Mouse (Mus musculus) heart, adult 8-10 months (tissue): ENCODE measurements at regions not wholly inside any gene's neighbourhood (a gene's known extent, or its start where the extent isn't known, plus 50 kb on each side); places are given as distances from the start of the nearest gene placed in this dataset.
"Not testable (repeated sequence)": the region's sequence is repeated elsewhere in the genome, so short reads cannot be mapped to it uniquely, and the experiment has no call there.

Source experiments
- DNase-seq: peaks from one replicate; pipeline ENCODE4 v3.0.0; 2022; ENCODE audit warnings: low spot score

- no peak for DNase-seq
Measured at GRCm38 (mm10) chr5:45382804-45383203, 67.2 kb downstream of the Qdpr start.

GRCm38 (mm10) chr5:45378486-45378885 lies 71.5 kb downstream of the Qdpr start:
- no peak for DNase-seq

- DNase-seq = no peak
Measured at GRCm38 (mm10) chr5:45373069-45373468, 77.0 kb downstream of the Qdpr start.

- DNase-seq = no peak
Measured at GRCm38 (mm10) chr5:45368451-45368850, 81.6 kb downstream of the Qdpr start.

GRCm38 (mm10) chr5:45360189-45360588 lies 89.8 kb downstream of the Qdpr start:
- DNase-seq = no peak

GRCm38 (mm10) chr5:45340411-45340810 lies 109.6 kb downstream of the Qdpr start:
- no peak for DNase-seq

- no peak for DNase-seq
Measured at GRCm38 (mm10) chr5:45336801-45337200, 113.2 kb downstream of the Qdpr start.

- DNase-seq = not testable (repeated sequence)
Measured at GRCm38 (mm10) chr5:45324468-45324867, 125.6 kb downstream of the Qdpr start.

GRCm38 (mm10) chr5:45323500-45323899 lies 126.5 kb downstream of the Qdpr start:
- no peak for DNase-seq

GRCm38 (mm10) chr5:45318026-45318425 lies 132.0 kb downstream of the Qdpr start:
- no peak for DNase-seq

GRCm38 (mm10) chr5:45301120-45301519 lies 148.9 kb downstream of the Qdpr start:
- no peak for DNase-seq

- DNase-seq = no peak
Measured at GRCm38 (mm10) chr5:45298872-45299271, 151.2 kb downstream of the Qdpr start.

GRCm38 (mm10) chr5:45295134-45295533 lies 154.9 kb downstream of the Qdpr start:
- no peak for DNase-seq

GRCm38 (mm10) chr5:45292833-45293546 lies 157.0 kb downstream of the Qdpr start:
- no peak for DNase-seq

- DNase-seq = peak; percentile 80
Measured at GRCm38 (mm10) chr5:45292383-45292782, 157.7 kb downstream of the Qdpr start.

- no peak for DNase-seq
Measured at GRCm38 (mm10) chr5:45291752-45292151, 158.3 kb downstream of the Qdpr start.

GRCm38 (mm10) chr5:45291276-45291675 lies 158.8 kb downstream of the Qdpr start:
- DNase-seq = no peak

- DNase-seq = no peak
Measured at GRCm38 (mm10) chr5:45286454-45286853, 163.6 kb downstream of the Qdpr start.

- peak; percentile 28 for DNase-seq
Measured at GRCm38 (mm10) chr5:45284680-45285079, 165.4 kb downstream of the Qdpr start.

GRCm38 (mm10) chr5:45283908-45284415 lies 166.1 kb downstream of the Qdpr start:
- DNase-seq = no peak

GRCm38 (mm10) chr5:45282207-45282930 lies 167.7 kb downstream of the Qdpr start:
- no peak for DNase-seq

GRCm38 (mm10) chr5:45278571-45278970 lies 171.5 kb downstream of the Qdpr start:
- peak; percentile 76 for DNase-seq

GRCm38 (mm10) chr5:45278005-45278432 lies 172.0 kb downstream of the Qdpr start:
- DNase-seq = no peak
